Mouse (Mus musculus): ENCODE data around the gene Prr14l. TPM values are rescaled to one million over a fixed set of nuclear protein-coding genes. Genes with fewer than 3 reads are reported as not detected.
"Not testable (repeated sequence)": the region's sequence is repeated elsewhere in the genome, so short reads cannot be mapped to it uniquely, and the experiment has no call there.

Gene Prr14l
- polyA plus RNA-seq, 1 experiment from 2014 or later: 12.1 TPM

DNA sequence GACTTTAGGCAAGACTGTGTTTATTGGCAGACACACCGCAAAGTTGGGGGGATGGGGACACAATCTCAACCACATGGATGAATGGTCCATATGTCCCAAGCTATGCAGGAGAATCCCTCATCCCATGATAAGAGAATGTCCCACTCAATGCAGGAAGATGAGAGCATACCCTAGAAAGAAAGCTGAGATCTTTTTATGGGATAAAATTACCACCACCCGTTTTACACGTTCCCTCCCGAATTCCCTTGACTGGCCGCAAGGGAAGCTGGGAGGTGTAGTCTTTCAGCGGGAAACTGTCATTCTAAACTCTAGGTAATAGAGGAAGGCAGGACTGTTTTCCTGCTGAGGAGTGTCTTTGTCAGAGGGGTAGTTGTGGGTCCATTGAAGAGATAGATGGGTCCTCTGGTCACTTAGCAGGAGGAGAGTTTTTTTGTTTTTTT is 3.7 kb upstream of the Prr14l start:
- DNase-seq (ENCODE audit: low spot score) (peak; percentile 81), ATAC-seq (replicated peaks; ENCODE audit: insufficient number of reproducible peaks, low FRiP score, low TSS enrichment, low read depth) (no peak)
- Histone ChIP-seq H3K27me3 (ENCODE audit: control insufficient read depth, insufficient read depth, low read length) (no peaks in the 10 kb centered on the region), H3K4me1 (ENCODE audit: control insufficient read depth, insufficient read depth, low read length) (no peaks in the 10 kb centered on the region), H3K9ac (replicated peaks; ENCODE audit: low read length) (peak overlapping the region; percentile 53), H3K4me3 (ENCODE audit: low read depth, low read length) (peak overlapping the region; percentile 33), H3K9me3 (replicated peaks; ENCODE audit: control insufficient read depth, low read length) (no peaks in the 10 kb centered on the region), H3K36me3 (replicated peaks; ENCODE audit: control insufficient read depth, insufficient read depth, low read depth, low read length) (no peaks in the 10 kb centered on the region), H3K4me2 (ENCODE audit: low read depth, low read length) (peak overlapping the region; percentile 32), H3K27ac (replicated peaks; ENCODE audit: low read depth, low read length) (0 out of 2 replicates have a peak overlapping the region, but pooled peaks have one; percentile 9)
- WGBS: 6% methylated on average over 6 of the region's 6 CpGs

DNA sequence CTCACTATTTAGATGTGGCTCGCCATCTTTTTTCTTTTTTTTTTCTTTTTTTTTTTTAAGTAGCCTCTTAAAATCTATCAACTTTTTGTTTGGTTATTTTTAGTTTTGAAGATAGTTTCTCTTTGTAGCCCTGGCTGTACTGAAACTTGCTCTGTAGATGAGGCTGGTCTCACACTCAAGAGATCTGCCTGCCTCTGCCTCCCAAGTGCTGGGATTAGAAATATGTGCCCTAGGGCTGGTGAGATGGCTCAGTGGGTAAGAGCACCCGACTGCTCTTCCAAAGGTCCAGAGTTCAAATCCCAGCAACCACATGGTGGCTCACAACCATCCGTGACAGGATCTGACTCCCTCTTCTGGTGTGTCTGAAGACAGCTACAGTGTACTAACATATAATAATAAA is 1.2 kb upstream of the Prr14l start:
- H3K9ac ChIP-seq (replicated peaks; ENCODE audit: low read length); H3K36me3 ChIP-seq (replicated peaks; ENCODE audit: control insufficient read depth, insufficient read depth, low read depth, low read length); ATAC-seq (replicated peaks; ENCODE audit: insufficient number of reproducible peaks, low FRiP score, low TSS enrichment, low read depth); H3K4me1 ChIP-seq (ENCODE audit: control insufficient read depth, insufficient read depth, low read length); H3K9me3 ChIP-seq (replicated peaks; ENCODE audit: control insufficient read depth, low read length); H3K4me2 ChIP-seq (ENCODE audit: low read depth, low read length); H3K4me3 ChIP-seq (ENCODE audit: low read depth, low read length); H3K27me3 ChIP-seq (ENCODE audit: control insufficient read depth, insufficient read depth, low read length); DNase-seq (ENCODE audit: low spot score); H3K27ac ChIP-seq (replicated peaks; ENCODE audit: low read depth, low read length): not testable (repeated sequence)
- 90% methylated on average over 2 of the region's 3 CpGs for WGBS

DNA sequence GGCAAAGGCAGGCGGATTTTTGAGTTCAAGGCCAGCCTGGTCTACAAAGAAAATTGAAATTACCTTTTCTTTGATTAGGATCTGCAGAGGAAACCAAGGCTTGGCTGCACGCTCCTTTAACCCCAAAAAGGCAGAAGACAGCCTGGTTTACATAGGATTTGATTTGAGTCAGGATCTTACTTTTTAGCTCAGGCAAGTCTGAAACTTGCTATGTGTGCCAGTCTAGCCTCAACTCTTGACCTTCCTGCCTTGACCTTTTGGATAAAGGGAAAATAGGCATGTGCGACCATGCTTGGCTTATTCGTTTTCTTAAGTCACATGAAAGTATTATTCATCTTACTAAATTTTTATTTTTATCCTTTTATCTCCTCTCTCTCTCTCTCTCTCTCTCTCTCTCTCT is 762 bp upstream of the Prr14l start:
- Histone ChIP-seq H3K27me3 (ENCODE audit: control insufficient read depth, insufficient read depth, low read length) (no peaks in the 10 kb centered on the region), H3K4me3 (ENCODE audit: low read depth, low read length) (no peak overlapping the region), H3K9me3 (replicated peaks; ENCODE audit: control insufficient read depth, low read length) (no peaks in the 10 kb centered on the region), H3K9ac (replicated peaks; ENCODE audit: low read length) (no peak overlapping the region), H3K36me3 (replicated peaks; ENCODE audit: control insufficient read depth, insufficient read depth, low read depth, low read length) (no peaks in the 10 kb centered on the region; the same call in 1 of the 2 replicates), H3K27ac (replicated peaks; ENCODE audit: low read depth, low read length) (no peak overlapping the region), H3K4me2 (ENCODE audit: low read depth, low read length) (no peak overlapping the region), H3K4me1 (ENCODE audit: control insufficient read depth, insufficient read depth, low read length) (no peaks in the 10 kb centered on the region; the same call in 1 of the 2 replicates)
- DNase-seq (ENCODE audit: low spot score) (no peak), ATAC-seq (replicated peaks; ENCODE audit: insufficient number of reproducible peaks, low FRiP score, low TSS enrichment, low read depth) (no peak)
- 81% methylated on average over 4 of the region's 4 CpGs for WGBS

DNA sequence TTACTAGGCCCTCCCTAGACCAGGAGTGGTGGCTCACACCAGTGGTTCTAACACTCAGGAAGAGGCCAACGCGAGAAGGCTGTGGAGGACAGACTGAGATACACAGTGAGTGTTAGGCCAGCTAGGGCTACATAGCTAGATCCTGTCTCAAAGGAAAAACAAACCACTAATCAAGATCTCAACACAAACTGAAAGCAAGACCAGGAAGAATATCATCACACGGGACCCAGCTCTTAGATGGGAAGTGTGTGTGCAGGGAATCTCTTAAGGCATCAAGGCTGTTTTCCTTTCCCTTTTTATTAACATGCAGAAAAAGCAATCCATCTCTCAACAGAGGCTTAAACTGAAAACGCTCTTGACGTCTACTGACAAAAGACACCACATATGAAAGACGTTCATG is 2.0 kb downstream of the Prr14l start:
- no peaks in the 10 kb centered on the region; the same call in 1 of the 2 replicates for H3K36me3 ChIP-seq (replicated peaks; ENCODE audit: control insufficient read depth, insufficient read depth, low read depth, low read length)
- no peaks in the 10 kb centered on the region for H3K9me3 ChIP-seq (replicated peaks; ENCODE audit: control insufficient read depth, low read length)
- H3K9ac ChIP-seq (replicated peaks; ENCODE audit: low read length): no peak overlapping the region
- no peak overlapping the region for H3K4me2 ChIP-seq (ENCODE audit: low read depth, low read length)
- H3K27ac ChIP-seq (replicated peaks; ENCODE audit: low read depth, low read length): no peak overlapping the region
- ATAC-seq (replicated peaks; ENCODE audit: insufficient number of reproducible peaks, low FRiP score, low TSS enrichment, low read depth) (no peak), DNase-seq (ENCODE audit: low spot score) (no peak)
- H3K4me3 ChIP-seq (ENCODE audit: low read depth, low read length): no peak overlapping the region
- H3K4me1 ChIP-seq (ENCODE audit: control insufficient read depth, insufficient read depth, low read length): no peaks in the 10 kb centered on the region; the same call in 1 of the 2 replicates
- no peaks in the 10 kb centered on the region for H3K27me3 ChIP-seq (ENCODE audit: control insufficient read depth, insufficient read depth, low read length)
- WGBS: 67% methylated on average over 6 of the region's 6 CpGs

DNA sequence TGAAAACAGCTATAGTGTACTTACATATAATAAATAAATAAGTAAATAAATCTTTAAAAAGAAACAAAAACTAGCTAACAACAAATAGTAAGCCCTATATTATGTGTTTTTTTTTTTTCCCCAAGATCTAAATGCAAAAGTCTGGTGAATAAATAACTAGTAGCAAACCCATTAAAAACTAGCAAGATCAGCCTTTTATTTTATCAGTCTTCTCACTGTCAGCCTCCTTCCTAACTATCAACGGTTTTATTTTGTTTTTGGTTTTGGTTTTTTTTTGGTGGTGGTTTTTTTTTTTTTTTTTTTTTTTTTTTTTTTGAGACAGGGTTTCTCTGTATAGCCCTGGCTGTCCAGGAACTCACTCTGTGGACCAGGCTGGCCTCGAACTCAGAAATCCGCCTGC is 4.5 kb downstream of the Prr14l start:
- not testable (repeated sequence) for DNase-seq (ENCODE audit: low spot score); H3K4me3 ChIP-seq (ENCODE audit: low read depth, low read length); H3K27me3 ChIP-seq (ENCODE audit: control insufficient read depth, insufficient read depth, low read length); H3K9me3 ChIP-seq (replicated peaks; ENCODE audit: control insufficient read depth, low read length); H3K9ac ChIP-seq (replicated peaks; ENCODE audit: low read length); H3K4me2 ChIP-seq (ENCODE audit: low read depth, low read length); ATAC-seq (replicated peaks; ENCODE audit: insufficient number of reproducible peaks, low FRiP score, low TSS enrichment, low read depth); H3K36me3 ChIP-seq (replicated peaks; ENCODE audit: control insufficient read depth, insufficient read depth, low read depth, low read length); H3K27ac ChIP-seq (replicated peaks; ENCODE audit: low read depth, low read length); H3K4me1 ChIP-seq (ENCODE audit: control insufficient read depth, insufficient read depth, low read length)
- 91% methylated on average over 3 of the region's 3 CpGs for WGBS

DNA sequence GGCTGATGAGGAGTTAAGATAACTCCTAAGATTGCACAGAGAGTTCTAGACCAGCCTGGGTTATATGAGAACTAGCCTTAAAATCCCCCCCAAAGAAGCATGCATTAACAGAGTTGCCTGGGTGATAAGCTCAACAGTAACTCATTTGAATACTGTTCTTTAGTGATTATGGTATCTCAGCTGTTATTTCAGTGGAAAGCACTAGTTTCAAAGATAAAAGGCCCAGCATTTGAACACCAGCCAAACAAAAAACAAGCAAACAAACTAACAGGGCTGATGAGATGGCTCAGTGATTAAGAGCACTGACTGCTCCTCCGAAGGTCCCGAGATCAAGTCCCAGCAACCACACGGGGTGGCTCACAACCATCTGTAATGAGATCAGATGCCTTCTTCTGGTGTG is 4.9 kb downstream of the Prr14l start:
- ATAC-seq (replicated peaks; ENCODE audit: insufficient number of reproducible peaks, low FRiP score, low TSS enrichment, low read depth) (no peak), DNase-seq (ENCODE audit: low spot score) (no peak)
- WGBS: 97% methylated on average over 3 of the region's 3 CpGs
- Histone ChIP-seq H3K27me3 (ENCODE audit: control insufficient read depth, insufficient read depth, low read length) (no peaks in the 10 kb centered on the region), H3K9me3 (replicated peaks; ENCODE audit: control insufficient read depth, low read length) (no peaks in the 10 kb centered on the region), H3K4me1 (ENCODE audit: control insufficient read depth, insufficient read depth, low read length) (no peaks in the 10 kb centered on the region; the same call in 1 of the 2 replicates), H3K4me2 (ENCODE audit: low read depth, low read length) (no peak overlapping the region), H3K4me3 (ENCODE audit: low read depth, low read length) (no peak overlapping the region), H3K27ac (replicated peaks; ENCODE audit: low read depth, low read length) (no peak overlapping the region), H3K36me3 (replicated peaks; ENCODE audit: control insufficient read depth, insufficient read depth, low read depth, low read length) (no peaks in the 10 kb centered on the region; the same call in 1 of the 2 replicates), H3K9ac (replicated peaks; ENCODE audit: low read length) (no peak overlapping the region)

DNA sequence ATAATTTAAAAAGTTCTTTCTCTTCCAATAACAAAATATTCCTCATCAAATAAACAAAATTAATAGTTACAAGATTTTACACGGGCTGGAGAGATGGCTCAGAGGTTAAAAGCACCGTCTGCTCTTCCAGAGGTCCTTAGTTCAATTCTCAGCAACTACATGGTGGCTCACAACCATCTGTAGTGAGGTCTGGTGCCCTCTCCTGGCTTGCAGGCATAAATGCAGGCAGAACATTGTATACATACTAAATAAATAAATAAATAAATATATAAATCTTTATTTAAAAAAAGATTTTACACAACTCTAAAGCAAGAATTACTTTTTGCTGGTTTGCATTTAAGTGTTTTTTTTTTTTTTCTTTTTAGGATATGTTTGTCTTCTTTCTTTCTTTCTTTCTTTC is 14.0 kb downstream of the Prr14l start:
- no peaks in the 10 kb centered on the region for H3K27me3 ChIP-seq (ENCODE audit: control insufficient read depth, insufficient read depth, low read length)
- no peak for ATAC-seq (replicated peaks; ENCODE audit: insufficient number of reproducible peaks, low FRiP score, low TSS enrichment, low read depth)
- 86% methylated on average over 2 of the region's 2 CpGs for WGBS
- DNase-seq (ENCODE audit: low spot score): no peak
- no peak overlapping the region for H3K9ac ChIP-seq (replicated peaks; ENCODE audit: low read length)
- no peak overlapping the region for H3K27ac ChIP-seq (replicated peaks; ENCODE audit: low read depth, low read length)
- no peak overlapping the region for H3K4me3 ChIP-seq (ENCODE audit: low read depth, low read length)
- no peak overlapping the region for H3K4me2 ChIP-seq (ENCODE audit: low read depth, low read length)
- peaks cover 15% of the 10 kb centered on the region for H3K36me3 ChIP-seq (replicated peaks; ENCODE audit: control insufficient read depth, insufficient read depth, low read depth, low read length)
- no peaks in the 10 kb centered on the region for H3K4me1 ChIP-seq (ENCODE audit: control insufficient read depth, insufficient read depth, low read length)
- no peaks in the 10 kb centered on the region for H3K9me3 ChIP-seq (replicated peaks; ENCODE audit: control insufficient read depth, low read length)

DNA sequence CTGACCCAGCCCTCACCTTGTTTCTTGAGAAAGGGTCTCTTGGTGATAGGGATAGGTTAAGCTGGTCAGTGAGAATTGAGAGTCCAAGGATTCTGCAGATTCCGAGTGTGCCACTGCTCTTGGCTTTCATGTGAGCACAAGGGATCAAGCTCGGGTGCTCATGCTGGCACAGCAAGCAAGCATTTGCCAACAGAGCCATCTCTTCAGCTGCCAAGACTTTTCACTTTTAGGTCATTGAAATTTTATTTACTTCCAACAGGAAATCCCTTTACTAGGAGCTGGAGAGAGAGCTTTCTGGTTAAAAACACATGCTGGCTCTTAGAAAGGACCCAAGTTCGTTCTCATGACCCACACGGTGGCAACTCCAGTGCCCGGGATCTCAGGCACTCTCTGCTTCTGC is 17.1 kb downstream of the Prr14l start:
- no peaks in the 10 kb centered on the region for H3K27me3 ChIP-seq (ENCODE audit: control insufficient read depth, insufficient read depth, low read length)
- no peak overlapping the region for H3K27ac ChIP-seq (replicated peaks; ENCODE audit: low read depth, low read length)
- H3K36me3 ChIP-seq (replicated peaks; ENCODE audit: control insufficient read depth, insufficient read depth, low read depth, low read length): peaks cover 12% of the 10 kb centered on the region
- DNase-seq (ENCODE audit: low spot score): no peak
- H3K9me3 ChIP-seq (replicated peaks; ENCODE audit: control insufficient read depth, low read length): no peaks in the 10 kb centered on the region
- no peak for ATAC-seq (replicated peaks; ENCODE audit: insufficient number of reproducible peaks, low FRiP score, low TSS enrichment, low read depth)
- H3K4me2 ChIP-seq (ENCODE audit: low read depth, low read length): no peak overlapping the region
- no peaks in the 10 kb centered on the region for H3K4me1 ChIP-seq (ENCODE audit: control insufficient read depth, insufficient read depth, low read length)
- no peak overlapping the region for H3K9ac ChIP-seq (replicated peaks; ENCODE audit: low read length)
- H3K4me3 ChIP-seq (ENCODE audit: low read depth, low read length): no peak overlapping the region
- 90% methylated on average over 5 of the region's 5 CpGs for WGBS
